25 mouse cellular contexts compared by ENCODE assay signal in genomic region chr14:26643006-26643624, GRCm38 (mm10). TPM values are rescaled to one million over a fixed set of nuclear protein-coding genes. Genes with fewer than 3 reads are reported as not detected.
DNase-seq lines count a peak whose midpoint lies in the region; ATAC-seq and TF ChIP-seq lines count a peak whose summit lies in the region.
"Had no signal": no experiment of that assay in that cellular context is flagged by ENCODE, and none has a peak within 500 bp of the region (broad histone marks: within the 10 kb centered on the region; RNA-seq: fewer than 3 reads in every experiment).

No protein-coding gene starts in this region.

- no peak overlapping the region for H3K4me3 ChIP-seq in kidney, adult 2 months (ENCODE audit: insufficient read depth, low read depth, low read length)
- H3K4me3 ChIP-seq in kidney, embryonic 14.5 days (ENCODE audit: low read length), result no peak overlapping the region
- H3K4me3 ChIP-seq in MEL (ENCODE audit: control insufficient read depth in 1 of 2, insufficient read depth in 1 of 2, low read depth in 2 of 2, low read length in 2 of 2), result no peak overlapping the region
- H3K4me3 ChIP-seq in macrophage (ENCODE audit: inconsistent target), result no peak overlapping the region
- H3K4me3 ChIP-seq: embryonic facial prominence, embryonic 12.5 days; forebrain, embryonic 12.5 days; limb, embryonic 12.5 days; liver, embryonic 12.5 days; midbrain, embryonic 15.5 days; neural tube, embryonic 15.5 days had no signal

- no peak for TF ChIP-seq POLR2A in kidney, adult 2 months (IDR thresholded peaks at IDR 0.05; ENCODE audit: low read depth, low read length)
- no peak for TF ChIP-seq POLR2A in MEL (IDR thresholded peaks at IDR 0.05; ENCODE audit: control insufficient read depth in 1 of 2, insufficient read depth in 1 of 2, low read depth in 1 of 2, low read length in 2 of 2, poor library complexity in 1 of 2)

- H3K4me1 ChIP-seq in kidney, adult 2 months (ENCODE audit: control insufficient read depth, insufficient read depth, low read length), result peaks cover 4% of the 10 kb centered on the region; the same call in 1 of the 2 replicates
- peaks cover 7% of the 10 kb centered on the region for H3K4me1 ChIP-seq in kidney, embryonic 14.5 days (ENCODE audit: control insufficient read depth, insufficient read depth, low read length)
- H3K4me1 ChIP-seq in MEL (ENCODE audit: control insufficient read depth in 1 of 2, insufficient read depth in 2 of 2, low read length in 2 of 2), result peaks cover 3 to 17% of the 10 kb centered on the region in 2 experiments

- no peak overlapping the region for H3K27ac ChIP-seq in kidney, adult 2 months (ENCODE audit: insufficient read depth, low read depth, low read length)
- H3K27ac ChIP-seq in kidney, embryonic 14.5 days (ENCODE audit: low read depth, low read length), result no peak overlapping the region
- H3K27ac ChIP-seq in MEL (ENCODE audit: control insufficient read depth, low read depth, low read length), result peak overlapping the region; percentile 57
- peak overlapping the region; percentile 57 for H3K27ac ChIP-seq in macrophage
- H3K27ac ChIP-seq: embryonic facial prominence, embryonic 12.5 days; forebrain, embryonic 12.5 days; limb, embryonic 12.5 days; liver, embryonic 12.5 days; midbrain, embryonic 15.5 days; neural tube, embryonic 15.5 days had no signal

- no peaks in the 10 kb centered on the region for H3K9me3 ChIP-seq in kidney, embryonic 14.5 days (ENCODE audit: control insufficient read depth, low read length)
- H3K9me3 ChIP-seq in MEL (replicated peaks; ENCODE audit: insufficient read depth, low read length), result no peaks in the 10 kb centered on the region
- H3K9me3 ChIP-seq: embryonic facial prominence, embryonic 12.5 days; forebrain, embryonic 12.5 days; limb, embryonic 12.5 days; liver, embryonic 12.5 days; midbrain, embryonic 15.5 days; neural tube, embryonic 15.5 days had no signal

- no peak for TF ChIP-seq RAD21 in MEL (IDR thresholded peaks at IDR 0.05; ENCODE audit: low read depth, low read length)

- no peaks in the 10 kb centered on the region; the same call in 1 of the 2 replicates for H3K36me3 ChIP-seq in kidney, adult 2 months (ENCODE audit: control insufficient read depth, insufficient read depth, low read length)
- peaks cover 13% of the 10 kb centered on the region; the same call in 1 of the 2 replicates for H3K36me3 ChIP-seq in kidney, embryonic 14.5 days (ENCODE audit: control insufficient read depth, insufficient read depth, low read length)
- H3K36me3 ChIP-seq in MEL (ENCODE audit: control insufficient read depth in 1 of 2, insufficient read depth in 2 of 2, low read length in 2 of 2), result peaks cover 20 to 31% of the 10 kb centered on the region in 2 experiments
- H3K36me3 ChIP-seq in macrophage (ENCODE audit: inconsistent target), result peaks cover 6% of the 10 kb centered on the region

- no peak for TF ChIP-seq CTCF in kidney, adult 2 months (conservative IDR thresholded peaks at IDR 0.05; ENCODE audit: insufficient read depth, insufficient read length, low read depth, low read length)
- TF ChIP-seq CTCF in MEL (IDR thresholded peaks at IDR 0.05 in 2 of 3, conservative IDR thresholded peaks at IDR 0.05 in 1 of 3; ENCODE audit: control insufficient read depth in 1 of 3, insufficient read depth in 1 of 3, low read depth in 2 of 3, low read length in 3 of 3, poor library complexity in 1 of 3, severe bottlenecking in 1 of 3), result no peak

- ATAC-seq in kidney, embryonic 14.5 days (ENCODE audit: low FRiP score, low TSS enrichment), result no peak
- ATAC-seq: intestine, postnatal 0 days; liver, embryonic 12.5 days; midbrain, embryonic 15.5 days; Patski had no signal

- H3K9ac ChIP-seq in kidney, embryonic 14.5 days (ENCODE audit: low read depth, low read length), result no peak overlapping the region
- no peak overlapping the region for H3K9ac ChIP-seq in MEL (ENCODE audit: control insufficient read depth, low read depth, low read length, poor library complexity, severe bottlenecking)
- H3K9ac ChIP-seq: embryonic facial prominence, embryonic 12.5 days; forebrain, embryonic 12.5 days; limb, embryonic 12.5 days; liver, embryonic 12.5 days; midbrain, embryonic 15.5 days; neural tube, embryonic 15.5 days had no signal

- no peak overlapping the region for H3K4me2 ChIP-seq in kidney, embryonic 14.5 days (replicated peaks; ENCODE audit: low read depth, low read length)
- H3K4me2 ChIP-seq: embryonic facial prominence, embryonic 12.5 days; forebrain, embryonic 12.5 days; limb, embryonic 12.5 days; liver, embryonic 12.5 days; midbrain, embryonic 15.5 days; neural tube, embryonic 15.5 days had no signal

- 37% methylated on average over 3 of the region's 3 CpGs for WGBS in kidney, adult 2 months
- 76% methylated on average over 3 of the region's 3 CpGs for WGBS in kidney, embryonic 14.5 days
- 31% methylated on average over 3 of the region's 3 CpGs for whole genome bisulfite sequencing in macrophage (ENCODE audit: missing documents)

- H3K79me2 ChIP-seq in MEL (ENCODE audit: control insufficient read depth, insufficient read depth, low read length, poor library complexity) (peaks cover 60% of the 10 kb centered on the region), macrophage (ENCODE audit: inconsistent target) (peaks cover 100% of the 10 kb centered on the region)

- TF ChIP-seq EP300 in MEL (IDR thresholded peaks at IDR 0.05; ENCODE audit: low read depth in 1 of 2, low read length in 2 of 2), result peak; percentile 68; a peak in 3 of 4 replicates

- no peaks in the 10 kb centered on the region for H3K27me3 ChIP-seq in kidney, adult 2 months (replicated peaks; ENCODE audit: control insufficient read depth, insufficient read depth, low read length)
- H3K27me3 ChIP-seq in kidney, embryonic 14.5 days (ENCODE audit: control insufficient read depth, insufficient read depth, low read length), result no peaks in the 10 kb centered on the region
- no peaks in the 10 kb centered on the region for H3K27me3 ChIP-seq in MEL (ENCODE audit: control insufficient read depth in 1 of 2, insufficient read depth in 2 of 2, low read length in 2 of 2)
- H3K27me3 ChIP-seq: embryonic facial prominence, embryonic 12.5 days; forebrain, embryonic 12.5 days; limb, embryonic 12.5 days; liver, embryonic 12.5 days; midbrain, embryonic 15.5 days; neural tube, embryonic 15.5 days; Patski had no signal

- peak; percentile 35 for DNase-seq in kidney, adult 2 months
- DNase-seq in MEL (ENCODE audit: low read depth, low spot score), result no peak
- DNase-seq in frontal cortex, postnatal 25 days (ENCODE audit: low spot score in 2 of 2), result no peak
- no peak for DNase-seq in spleen, postnatal 36 days (ENCODE audit: low spot score in 2 of 2)
- DNase-seq in yolk sac, embryonic 10.5 days (ENCODE audit: low spot score), result no peak
- DNase-seq: adrenal gland, adult 2 months; cerebellum, adult 11-12 months; cerebellum, postnatal 10 days; gastrocnemius, postnatal 36 days; kidney, postnatal 4 days; lung, adult 2 months; lung, postnatal 14 days; right cerebral cortex, adult 18-20 months had no signal

TF ChIP-seq in MEL, 35 proteins besides CTCF, POLR2A, EP300 and RAD21 (continues in another document):
- TF ChIP-seq MAZ (IDR thresholded peaks at IDR 0.05; ENCODE audit: low read depth, low read length) (no peak), USF1 (IDR thresholded peaks at IDR 0.05; ENCODE audit: low read depth, low read length) (0 out of 2 replicates have a peak, but pooled peaks have one; percentile 6), MAX (IDR thresholded peaks at IDR 0.05; ENCODE audit: low read length) (no peak), SIN3A (IDR thresholded peaks at IDR 0.05; ENCODE audit: low read length) (peak; percentile 55; the same call in 1 of the 2 replicates), HCFC1 (IDR thresholded peaks at IDR 0.05; ENCODE audit: low read depth, low read length) (no peak), ETS1 (IDR thresholded peaks at IDR 0.05; ENCODE audit: low read depth, low read length) (peak; percentile 44; the same call in 1 of the 2 replicates), MYB (IDR thresholded peaks at IDR 0.05; ENCODE audit: low read depth, low read length) (0 out of 2 replicates have a peak, but pooled peaks have one; percentile 49)

RNA-seq across cellular contexts. Expression of gene Arf4, which starts 5.2 kb away (rescaled TPM):
- polyA plus RNA-seq in kidney, adult 2 months (2012; rRNA removed), result 96.1 and 120 TPM in 2 replicates
- 549 and 626 TPM in 2 replicates for polyA plus RNA-seq in kidney, embryonic 14.5 days (2014; fragmentation: Nextera tagmentation; extraction: Ambion mirVana)
- total RNA-seq in MEL (2012; rRNA removed), result 50.9 and 51.5 TPM in 2 replicates
- 10 to 100 TPM in 1 of 2 experiments, not detected in 1; 87.6 TPM for polyA plus RNA-seq in MEL (2012; ENCODE audit: insufficient read depth in 1 of 2, insufficient read length in 2 of 2, low read depth in 1 of 2, low replicate concordance in 2 of 2, missing spikeins in 1 of 2)
- 100 to 1,000 TPM in 25 of 26 experiments, 10 to 100 TPM in 1; 88.1 to 393 (median 178) TPM for total RNA-seq in macrophage (2018; cell fraction: chromatin; rRNA removed)
- 100 to 1,000 TPM; 173 to 318 (median 215) TPM for total RNA-seq in macrophage (2018; cell fraction: cytosol; rRNA removed)
- total RNA-seq in macrophage (2018; cell fraction: nucleus; rRNA removed), result 100 to 1,000 TPM; 110 to 274 (median 211) TPM
- polyA plus RNA-seq in macrophage (2018), result 146 to 281 TPM (median 200 TPM) in 3 replicates

RNA-seq across cellular contexts. Expression of gene Pde12, which starts 26.6 kb away (rescaled TPM):
- polyA plus RNA-seq in kidney, adult 2 months (2012; rRNA removed), result 3.9 and 4.8 TPM in 2 replicates
- 11.3 and 12.5 TPM in 2 replicates for polyA plus RNA-seq in kidney, embryonic 14.5 days (2014; fragmentation: Nextera tagmentation; extraction: Ambion mirVana)
- 15.7 and 18.0 TPM in 2 replicates for total RNA-seq in MEL (2012; rRNA removed)
- polyA plus RNA-seq in MEL (2012; ENCODE audit: insufficient read depth in 1 of 2, insufficient read length in 2 of 2, low read depth in 1 of 2, low replicate concordance in 2 of 2, missing spikeins in 1 of 2) (10 to 100 TPM in 1 of 2 experiments, not detected in 1; 19.8 TPM), macrophage (2018) (5.0 to 8.4 TPM (median 6.4 TPM) in 3 replicates)
- 10 to 100 TPM in 3 of 26 experiments, 1 to 10 TPM in 23; 2.9 to 13.0 (median 6.6) TPM for total RNA-seq in macrophage (2018; cell fraction: chromatin; rRNA removed)
- 10 to 100 TPM in 1 of 26 experiments, 1 to 10 TPM in 25; 5.3 to 11.4 (median 6.1) TPM for total RNA-seq in macrophage (2018; cell fraction: cytosol; rRNA removed)
- total RNA-seq in macrophage (2018; cell fraction: nucleus; rRNA removed), result 10 to 100 TPM in 5 of 26 experiments, 1 to 10 TPM in 21; 2.8 to 13.6 (median 7.6) TPM

RNA-seq across cellular contexts. Expression of gene Dnah12, which starts 50.0 kb away (rescaled TPM):
- 0.10 and 0.19 TPM in 2 replicates for polyA plus RNA-seq in kidney, adult 2 months (2012; rRNA removed)
- polyA plus RNA-seq in kidney, embryonic 14.5 days (2014; fragmentation: Nextera tagmentation; extraction: Ambion mirVana), result 0.01 and 0.06 TPM in 2 replicates
- total RNA-seq in MEL (2012; rRNA removed), result 0.04 and 0.10 TPM in 2 replicates
- under 1 TPM in 1 of 2 experiments, not detected in 1; 0.10 TPM for polyA plus RNA-seq in MEL (2012; ENCODE audit: insufficient read depth in 1 of 2, insufficient read length in 2 of 2, low read depth in 1 of 2, low replicate concordance in 2 of 2, missing spikeins in 1 of 2)
- total RNA-seq in macrophage (2018; cell fraction: chromatin; rRNA removed), result 1 to 10 TPM in 3 of 26 experiments, under 1 TPM in 22, not detected in 1; 0.16 to 1.9 (median 0.45) TPM
- total RNA-seq in macrophage (2018; cell fraction: cytosol; rRNA removed), result under 1 TPM in 24 of 26 experiments, not detected in 2; under 0.01 to 0.19 (median 0.07) TPM
- total RNA-seq in macrophage (2018; cell fraction: nucleus; rRNA removed), result 1 to 10 TPM in 3 of 26 experiments, under 1 TPM in 21, not detected in 2; 0.05 to 1.8 (median 0.52) TPM
- 0.20 TPM in 1 of 3 replicates, not detected in the others for polyA plus RNA-seq in macrophage (2018)
- total RNA-seq: gastrocnemius, postnatal 36 days had no signal
- polyA plus RNA-seq: adrenal gland, adult 2 months; embryonic facial prominence, embryonic 12.5 days; forebrain, embryonic 12.5 days; hindbrain, embryonic 11.5 days; small intestine, adult 2 months had no signal

Comparison
In these comparisons a context has a peak if more than half of its experiments do, and no peak if none do; other contexts are left out.
1. H3K27ac ChIP-seq: peak in MEL (single experiment) and macrophage (single experiment); none in kidney, adult 2 months (single experiment) and kidney, embryonic 14.5 days (single experiment).